Mouse (Mus musculus) lung, adult 10 weeks (tissue): Measurements from ENCODE around the gene Enox2. TPM values are rescaled to one million over a fixed set of nuclear protein-coding genes. Genes with fewer than 3 reads are reported as not detected.

Experiments used
- polyA plus RNA-seq: library from polyadenylated mRNA; stranded (reverse); fragments of 350-450 nt; fragmentation: Illumina TruSeq; extraction: RNeasy Lipid Tissue Mini Kit (QIAGEN cat#74804); gene quantifications from one replicate; pipeline ENCODE4 v1.2.3, GENCODE M21; 2014; ENCODE audit warnings: low read depth, low replicate concordance; ENCODE audit not compliant: insufficient read depth

The Enox2 gene
- 7.6 TPM for polyA plus RNA-seq

DNA sequence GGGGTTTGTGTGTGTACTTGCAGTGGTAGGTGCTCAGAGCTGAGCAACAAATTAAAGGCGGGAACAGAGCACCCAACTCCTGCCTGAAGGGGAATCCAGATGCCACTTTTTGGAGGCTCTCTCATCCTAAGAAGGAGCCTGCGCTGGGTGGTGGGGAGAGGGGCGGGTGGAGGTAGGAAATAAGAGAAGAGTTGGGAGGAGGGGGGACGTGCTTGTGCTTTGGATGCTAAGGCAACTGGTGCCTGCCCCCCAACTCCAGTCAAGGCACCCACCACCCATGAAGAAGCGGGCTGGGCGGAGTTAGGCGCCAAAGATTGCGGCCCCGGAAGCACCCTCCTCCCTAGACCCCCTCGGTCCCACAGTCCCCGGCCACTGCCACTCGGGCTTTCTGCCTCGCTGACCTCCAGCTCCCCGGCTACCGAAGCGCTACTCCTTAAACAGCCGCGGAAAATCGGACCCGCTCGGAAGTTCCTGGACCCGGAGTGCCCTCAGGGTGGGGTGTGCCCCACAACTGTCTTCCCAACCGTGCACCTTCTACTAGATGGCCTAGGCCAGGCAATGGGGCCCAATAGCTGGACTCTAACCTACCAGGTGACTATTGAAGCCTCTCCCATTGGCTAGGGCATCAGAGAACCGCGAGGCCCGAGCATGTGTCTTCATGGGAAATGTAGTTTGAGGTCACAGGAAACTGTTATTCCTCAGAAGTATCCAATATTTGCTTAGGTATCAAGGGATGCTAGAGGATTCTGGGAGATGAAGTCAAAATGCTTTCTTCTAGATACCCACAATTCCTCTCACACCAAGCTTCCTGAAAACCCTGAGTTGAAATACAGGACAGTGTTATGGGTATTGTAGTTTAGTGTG, at the start of gene Enox2:
Gene Enox2, minus strand, starts transcription at position 560 of the 864 bp plus-strand sequence.

Other genes starting within 250 kb of the Enox2 start
- 0.08 TPM for gene Arhgap36, start 175.7 kb upstream of the Enox2 start, polyA plus RNA-seq